Mouse (Mus musculus) kidney, embryonic 15.5 days (tissue): ENCODE results near the gene Fezf1. TPM values are rescaled to one million over a fixed set of nuclear protein-coding genes. Genes with fewer than 3 reads are reported as not detected.

Experiments
- ATAC-seq: fragments of 200-750 bp; cut with Nextera tagmentation; replicated peaks from 2 replicates; pipeline ENCODE4 v1.8.0; 2017; ENCODE audit warnings: moderate TSS enrichment; ENCODE audit not compliant: low FRiP score
- H3K27ac ChIP-seq: fragments of 300-500 bp; sonication (generic); 2 replicates; pipeline ENCODE4 v1.5.1; 2015; ENCODE audit warnings: mild to moderate bottlenecking, inconsistent platforms
- H3K27me3 ChIP-seq: fragments of 300-500 bp; sonication (generic); 2 replicates; pipeline ENCODE4 v1.6.1; 2015; ENCODE audit warnings: inconsistent platforms
- H3K36me3 ChIP-seq: fragments of 300-500 bp; sonication (generic); 2 replicates; pipeline ENCODE4 v1.6.1; 2015; ENCODE audit warnings: inconsistent platforms
- H3K4me1 ChIP-seq: fragments of 300-500 bp; sonication (generic); 2 replicates; pipeline ENCODE4 v1.6.1; 2015; ENCODE audit warnings: inconsistent platforms
- H3K4me2 ChIP-seq: fragments of 300-500 bp; sonication (generic); 2 replicates; pipeline ENCODE4 v1.6.1; 2015; ENCODE audit warnings: moderate library complexity, mild to moderate bottlenecking, inconsistent platforms
- H3K4me3 ChIP-seq: fragments of 300-500 bp; sonication (generic); replicated peaks from 2 replicates; pipeline ENCODE4 v1.5.1; 2015; ENCODE audit warnings: mild to moderate bottlenecking, inconsistent platforms
- H3K9ac ChIP-seq: fragments of 300-500 bp; sonication (generic); 2 replicates; pipeline ENCODE4 v1.6.1; 2015; ENCODE audit warnings: mild to moderate bottlenecking, inconsistent platforms
- H3K9me3 ChIP-seq: fragments of 300-500 bp; sonication (generic); replicated peaks from 2 replicates; pipeline ENCODE4 v1.6.1; 2016; ENCODE audit warnings: inconsistent platforms
- WGBS: fragments of 180-500 bp; shearing (Covaris S2); methylation state at CpG from one replicate; pipeline ENCODE4 v1.1.7; 2015; ENCODE audit warnings: mixed read lengths; 5-methylcytosine and 5-hydroxymethylcytosine counted together
- polyA plus RNA-seq: library from polyadenylated mRNA; unstranded; fragments of >200 nt; fragmentation: Nextera tagmentation; extraction: Ambion mirVana; gene quantifications from 2 replicates; pipeline ENCODE4 v1.2.1, GENCODE M21; 2015

Fezf1 gene
- polyA plus RNA-seq, 1 experiment from 2014 or later: not detected

DNA sequence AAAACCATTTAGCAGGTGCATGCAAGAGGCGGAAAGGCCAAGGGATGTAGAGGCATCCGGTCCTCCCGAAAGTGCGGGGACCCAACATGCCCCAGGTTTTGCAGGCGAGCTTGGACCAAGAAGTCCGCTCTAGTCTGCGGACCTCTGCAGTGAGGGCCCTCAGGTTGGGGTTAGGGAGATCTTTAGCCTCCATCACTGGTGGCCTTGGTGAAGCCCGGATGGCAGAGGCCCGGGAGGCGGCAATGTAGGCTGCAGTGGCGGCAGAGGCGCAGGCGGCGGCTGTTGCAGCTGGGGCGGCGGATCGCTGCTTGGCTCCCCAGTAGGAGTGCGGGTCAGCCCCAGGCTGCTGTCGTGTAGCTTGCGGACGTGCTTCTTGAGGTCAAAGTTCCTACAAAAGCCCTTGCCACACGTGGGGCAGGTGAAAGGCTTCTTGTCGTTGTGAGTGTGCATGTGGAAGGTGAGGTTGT is 2.6 kb downstream of the Fezf1 start:
- no peaks in the 10 kb centered on the region for H3K36me3 ChIP-seq
- H3K27ac ChIP-seq: no peak overlapping the region
- no peak overlapping the region for H3K4me3 ChIP-seq
- ATAC-seq: no peak
- no peak overlapping the region for H3K4me2 ChIP-seq
- H3K4me1 ChIP-seq: peaks cover 28% of the 10 kb centered on the region
- no peak overlapping the region for H3K9ac ChIP-seq
- peaks cover 99% of the 10 kb centered on the region for H3K27me3 ChIP-seq
- no peaks in the 10 kb centered on the region for H3K9me3 ChIP-seq
- 2% methylated on average over 23 of the region's 23 CpGs for WGBS

DNA sequence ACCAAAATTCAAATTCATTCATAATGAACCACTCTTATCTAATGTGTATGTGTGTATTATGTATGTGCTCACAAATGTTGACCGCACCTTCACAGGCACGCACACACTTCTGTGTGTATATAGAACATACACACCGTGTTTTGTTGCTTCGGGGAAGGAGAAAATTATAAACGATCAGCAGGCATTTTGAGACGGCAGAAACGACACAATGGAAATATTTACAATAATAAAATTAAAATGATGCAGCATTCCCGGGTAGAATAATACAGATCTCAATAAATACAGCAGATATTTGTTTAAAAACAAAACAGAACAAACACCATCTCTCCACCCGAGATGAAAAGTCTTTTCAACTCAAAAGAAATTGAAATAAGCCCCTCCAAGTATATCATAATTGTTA is 3.0 kb downstream of the Fezf1 start:
- Histone ChIP-seq H3K9ac (no peak overlapping the region), H3K27me3 (peaks cover 99% of the 10 kb centered on the region), H3K4me2 (no peak overlapping the region), H3K9me3 (no peaks in the 10 kb centered on the region), H3K27ac (no peak overlapping the region), H3K36me3 (no peaks in the 10 kb centered on the region), H3K4me1 (peaks cover 28% of the 10 kb centered on the region), H3K4me3 (no peak overlapping the region)
- 14% methylated on average over 9 of the region's 9 CpGs for WGBS
- ATAC-seq: no peak

DNA sequence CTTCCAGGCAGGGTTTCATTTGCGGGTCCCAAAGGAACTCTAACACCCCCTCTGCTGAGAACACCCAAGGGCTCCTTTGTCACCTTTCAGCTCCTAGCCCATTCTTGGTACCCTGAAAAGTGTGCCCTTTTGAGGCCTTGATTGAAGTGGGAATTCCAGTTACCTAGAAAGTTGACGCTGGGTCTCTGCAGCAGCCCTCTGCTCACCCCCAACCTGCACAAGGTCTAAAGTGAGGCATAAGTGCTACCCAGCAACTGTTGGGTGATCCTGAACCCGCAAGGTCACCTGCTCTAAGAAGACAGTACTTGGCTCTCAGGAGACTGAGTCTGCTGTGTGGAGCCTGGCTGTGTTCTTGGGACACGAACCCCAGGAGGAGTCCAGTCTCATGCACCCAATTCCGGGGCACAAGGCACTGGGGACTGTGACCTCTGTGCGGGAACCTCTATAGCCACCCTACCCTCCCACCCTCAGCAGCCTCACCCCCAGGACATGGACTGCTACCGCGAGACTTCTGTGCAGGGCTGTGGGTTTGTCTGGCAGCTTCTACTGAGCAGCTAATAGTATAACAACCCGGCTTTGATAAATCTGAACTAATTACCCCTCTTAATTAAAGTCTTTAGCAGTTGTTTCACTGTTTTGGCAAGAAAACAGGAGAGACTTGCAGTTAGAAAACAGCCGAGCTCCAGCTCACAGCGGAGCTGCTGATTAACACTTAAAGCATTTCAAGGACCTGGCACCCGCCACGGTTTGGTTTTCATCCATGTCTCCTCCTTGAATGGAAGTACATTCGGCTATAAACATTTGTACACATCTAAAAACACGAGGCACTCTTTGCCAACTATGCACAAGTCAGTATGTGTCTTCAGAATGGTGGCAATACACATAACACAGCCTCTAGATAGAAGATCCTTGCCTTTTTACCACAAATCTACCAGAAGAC is 4.1 kb downstream of the Fezf1 start:
- Histone ChIP-seq H3K27me3 (peaks cover 97% of the 10 kb centered on the region), H3K4me1 (peaks cover 19% of the 10 kb centered on the region), H3K4me3 (no peak overlapping the region), H3K9ac (no peak overlapping the region), H3K9me3 (no peaks in the 10 kb centered on the region), H3K36me3 (no peaks in the 10 kb centered on the region), H3K4me2 (no peak overlapping the region), H3K27ac (no peak overlapping the region)
- under 1% methylated on average over 15 of the region's 15 CpGs for WGBS
- ATAC-seq: 0 out of 2 replicates have a peak, but pooled peaks have one; percentile 22

DNA sequence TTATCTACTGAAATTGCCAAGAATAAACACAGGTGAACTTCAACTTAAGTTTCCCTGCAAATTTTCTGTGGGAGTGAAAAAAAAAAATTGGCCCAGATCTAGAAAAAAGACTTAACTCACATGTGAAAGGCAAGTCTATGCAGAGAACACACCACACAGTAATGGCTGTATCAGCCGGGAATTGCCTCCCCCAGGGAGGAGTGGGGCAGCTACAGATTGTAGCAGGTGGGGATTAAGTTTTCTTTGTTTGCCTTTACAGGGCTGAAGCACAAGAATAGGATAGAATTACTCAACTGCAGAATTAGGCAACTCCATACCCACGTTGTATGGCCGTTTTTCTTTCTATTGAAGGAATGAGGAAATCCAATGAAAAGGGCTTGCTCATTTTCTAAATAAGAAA is 36.7 kb downstream of the Fezf1 start:
- Histone ChIP-seq H3K9me3 (no peaks in the 10 kb centered on the region), H3K4me3 (no peak overlapping the region), H3K27me3 (no peaks in the 10 kb centered on the region), H3K27ac (no peak overlapping the region), H3K36me3 (no peaks in the 10 kb centered on the region), H3K9ac (no peak overlapping the region), H3K4me1 (no peaks in the 10 kb centered on the region), H3K4me2 (no peak overlapping the region)
- no peak for ATAC-seq
- WGBS: 51% methylated on average over 3 of the region's 3 CpGs

DNA sequence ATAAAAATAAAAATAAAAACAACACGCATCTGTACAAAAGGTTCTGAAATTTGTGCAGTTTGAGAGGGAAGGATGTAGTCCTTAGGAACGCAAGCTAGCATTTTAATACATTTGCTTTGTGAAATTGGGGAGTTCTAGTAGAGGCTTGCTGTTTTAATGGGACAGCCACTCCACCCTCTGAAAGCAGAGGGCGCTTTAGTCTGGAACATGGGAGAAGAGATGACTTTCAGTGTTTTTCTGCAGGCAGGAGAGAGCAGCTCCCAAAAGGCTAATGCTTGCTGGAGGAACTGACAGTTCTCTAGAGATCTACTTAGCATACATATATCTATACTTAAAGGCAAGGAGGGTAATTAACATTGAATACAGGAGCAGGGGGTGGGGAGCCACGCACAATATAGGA is 40.4 kb downstream of the Fezf1 start:
- Histone ChIP-seq H3K27ac (no peak overlapping the region), H3K4me1 (no peaks in the 10 kb centered on the region), H3K27me3 (no peaks in the 10 kb centered on the region), H3K4me2 (no peak overlapping the region), H3K9me3 (no peaks in the 10 kb centered on the region), H3K36me3 (no peaks in the 10 kb centered on the region), H3K9ac (no peak overlapping the region), H3K4me3 (no peak overlapping the region)
- ATAC-seq: no peak
- WGBS: 66% methylated on average over 4 of the region's 4 CpGs

DNA sequence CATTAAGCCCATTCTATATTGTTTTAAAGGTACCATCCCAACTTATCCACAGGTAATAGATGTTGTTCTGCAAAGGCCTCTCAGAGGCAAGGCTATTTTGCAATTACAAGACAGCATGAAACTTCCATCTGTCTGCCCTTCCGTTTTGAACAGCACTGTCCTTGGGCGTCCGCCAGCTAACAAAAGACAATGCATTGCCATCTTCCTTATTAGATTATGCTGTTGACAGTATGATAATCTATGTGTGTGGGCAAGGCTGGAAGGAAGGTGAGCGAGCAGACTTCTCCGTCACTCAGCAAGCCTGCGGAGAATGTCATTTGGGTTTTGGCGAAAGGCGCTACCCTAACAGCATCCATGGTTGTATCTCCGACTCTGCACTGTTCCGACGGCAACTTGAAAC is 45.5 kb downstream of the Fezf1 start:
- Histone ChIP-seq H3K4me2 (no peak overlapping the region), H3K27ac (no peak overlapping the region), H3K9ac (no peak overlapping the region), H3K36me3 (no peaks in the 10 kb centered on the region), H3K9me3 (no peaks in the 10 kb centered on the region), H3K4me3 (no peak overlapping the region), H3K4me1 (no peaks in the 10 kb centered on the region), H3K27me3 (no peaks in the 10 kb centered on the region)
- no peak for ATAC-seq
- 82% methylated on average over 11 of the region's 11 CpGs for WGBS

Other genes starting within 250 kb of the Fezf1 start
- 1.7 and 2.1 TPM in 2 replicates for gene Aass, start 115.4 kb downstream of the Fezf1 start, polyA plus RNA-seq